Mouse (Mus musculus): ENCODE measurements around the gene Frmd4b.

DNA sequence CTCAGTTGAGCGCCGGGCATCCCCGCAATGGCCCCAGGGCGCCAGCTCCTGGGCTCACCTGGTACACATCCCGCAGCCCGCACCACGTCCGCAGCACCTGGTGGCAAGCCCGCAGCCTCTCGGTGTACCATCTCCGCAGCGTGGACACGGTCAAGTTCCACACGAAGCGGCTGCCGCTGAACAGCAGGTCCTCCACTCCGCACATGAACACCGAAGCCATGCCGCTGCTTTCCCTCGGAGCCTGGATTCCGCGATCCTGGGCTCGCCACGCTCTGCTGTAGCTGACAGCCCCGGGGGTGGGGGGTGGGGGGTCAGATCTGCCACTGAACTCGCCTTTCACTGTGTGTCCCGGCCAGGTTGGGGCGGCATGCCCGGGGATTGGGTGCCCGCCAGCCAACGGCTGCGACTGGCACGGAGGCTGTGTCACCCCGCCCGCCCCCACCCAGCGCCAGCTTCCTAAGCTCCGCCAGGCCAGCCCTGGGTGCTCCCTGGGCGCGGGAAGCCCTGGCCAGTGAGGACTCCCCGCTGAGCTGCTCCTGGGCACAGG lies 129.7 kb downstream of the Frmd4b start:
- TF ChIP-seq CTCF (IDR thresholded peaks at IDR 0.05; ENCODE audit: low read depth, low read length) (no peak), POLR2A (IDR thresholded peaks at IDR 0.05; ENCODE audit: extremely low read depth, insufficient read depth, low read length) (0 out of 2 replicates have a peak, but pooled peaks have one; percentile 15)

All from liver, adult 2 months (tissue).